Mouse (Mus musculus): ENCODE results near the gene Snd1.
A peak's percentile ranks its signal among the peaks of the same experiment; 100 is the strongest.

Gene Snd1

DNA sequence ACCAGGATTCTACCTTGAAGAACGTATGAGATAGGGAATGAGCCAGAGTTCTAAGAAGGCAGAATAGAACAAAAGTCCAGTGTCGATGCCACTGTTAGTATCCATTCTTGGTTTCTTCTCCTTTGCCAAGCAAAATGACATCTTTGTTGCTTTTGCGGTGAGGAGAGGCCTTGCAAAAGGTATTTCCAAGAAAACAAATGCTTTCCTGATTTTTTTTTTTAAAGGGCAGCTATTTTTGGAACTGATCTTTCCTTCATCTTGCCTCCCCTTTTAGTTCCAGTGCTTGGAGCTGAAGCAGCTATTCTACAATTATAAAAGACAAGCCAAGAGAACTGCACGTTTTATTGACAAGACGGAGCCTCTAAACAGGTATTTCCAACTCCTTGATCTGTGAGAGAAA, at the start of gene Snd1:
Gene Snd1, plus strand, starts transcription at position 301 of the 400 bp plus-strand sequence.
- no peak for DNase-seq

- peak; percentile 32 to 55 for DNase-seq
Measured at GRCm38 (mm10) chr6:28427096-28427839, 47.7 kb upstream of the Snd1 start, which contains the start of gene Fscn3. Gene Fscn3 (plus strand): TSS chr6:28427789.

DNA sequence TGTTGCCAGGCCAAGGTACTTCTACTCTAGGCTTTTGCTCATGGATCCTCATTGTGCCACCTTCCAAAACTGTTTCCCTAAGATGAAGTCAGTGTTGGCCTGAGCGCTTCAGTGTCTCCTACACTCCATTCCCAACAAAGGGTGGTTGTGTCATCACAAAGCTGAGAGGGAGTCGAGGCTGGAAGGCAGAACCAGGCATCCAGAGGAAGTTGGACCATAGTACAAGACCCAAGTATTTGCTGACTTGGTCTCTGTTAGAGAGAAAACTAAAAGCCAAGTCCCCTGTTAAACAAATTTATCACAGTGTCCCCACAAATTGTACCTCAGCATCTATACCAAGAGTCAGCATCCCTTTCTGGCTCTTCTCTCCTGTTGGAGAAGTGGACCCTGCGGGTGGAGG, 46.6 kb upstream of the Snd1 start, which contains the start of gene Gcc1:
Gene Gcc1, minus strand, starts transcription at position 101 of the 400 bp plus-strand sequence.
- no peak for DNase-seq

GRCm38 (mm10) chr6:28429870-28430269, 45.1 kb upstream of the Snd1 start:
- no peak for DNase-seq

DNA sequence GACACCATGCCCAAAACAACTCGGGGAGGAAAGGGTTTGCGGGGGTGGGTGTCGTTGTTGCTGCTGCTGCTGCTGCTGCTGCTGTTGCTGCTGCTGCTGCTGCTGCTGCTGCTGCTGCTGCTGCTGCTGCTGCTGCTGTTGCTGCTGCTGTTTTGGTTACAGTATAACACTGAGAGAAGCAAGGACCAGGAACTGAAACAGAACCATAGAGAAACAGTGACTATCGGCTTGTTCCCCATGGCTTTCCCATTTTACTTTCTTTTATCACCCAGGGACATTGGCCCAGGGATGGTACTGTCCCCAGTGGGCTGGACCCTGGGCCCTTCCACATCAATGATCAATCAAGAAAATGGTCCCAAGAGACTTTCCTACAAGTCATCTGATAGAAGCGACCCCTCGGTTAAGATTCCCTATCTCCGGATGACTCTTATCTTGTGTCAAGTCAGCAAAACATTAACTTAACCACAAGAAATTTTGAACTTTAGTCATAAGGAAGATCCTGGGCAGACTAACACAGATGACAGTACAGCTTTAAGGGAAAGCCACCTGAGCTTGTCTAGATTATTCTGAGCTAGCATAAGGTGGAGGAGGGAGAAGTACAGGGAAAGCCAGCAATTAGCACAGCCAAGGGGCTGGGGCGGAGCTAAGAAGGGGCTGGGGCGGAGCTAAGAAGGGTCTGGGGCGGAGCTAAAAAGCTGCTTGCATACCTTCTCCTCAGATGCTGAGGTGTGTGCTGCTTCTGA, 44.0 kb upstream of the Snd1 start:
- DNase-seq, result peak; percentile 39 to 53

DNA sequence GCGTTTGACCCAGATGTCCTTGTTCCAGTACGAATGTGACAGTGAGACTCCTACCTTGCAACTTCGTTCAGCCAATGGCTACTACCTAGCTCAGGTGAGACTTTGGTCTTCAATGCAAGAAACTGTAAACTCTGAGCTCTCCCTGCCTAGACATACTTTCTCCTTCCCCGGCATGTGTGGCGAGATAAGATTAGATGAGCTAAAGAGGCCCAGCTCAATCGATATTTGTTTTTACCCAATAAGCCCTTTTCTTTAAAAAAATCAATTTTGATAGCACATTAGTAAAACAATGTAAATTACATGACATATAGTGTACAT, 43.4 kb upstream of the Snd1 start:
- no peak for DNase-seq

- DNase-seq, result no peak
Measured at GRCm38 (mm10) chr6:28447937-28448336, 27.0 kb upstream of the Snd1 start.

GRCm38 (mm10) chr6:28449253-28449652, 25.7 kb upstream of the Snd1 start, which contains the start of gene Pax4:
Gene Pax4 (minus strand): TSS chr6:28449353.
- no peak for DNase-seq

DNA sequence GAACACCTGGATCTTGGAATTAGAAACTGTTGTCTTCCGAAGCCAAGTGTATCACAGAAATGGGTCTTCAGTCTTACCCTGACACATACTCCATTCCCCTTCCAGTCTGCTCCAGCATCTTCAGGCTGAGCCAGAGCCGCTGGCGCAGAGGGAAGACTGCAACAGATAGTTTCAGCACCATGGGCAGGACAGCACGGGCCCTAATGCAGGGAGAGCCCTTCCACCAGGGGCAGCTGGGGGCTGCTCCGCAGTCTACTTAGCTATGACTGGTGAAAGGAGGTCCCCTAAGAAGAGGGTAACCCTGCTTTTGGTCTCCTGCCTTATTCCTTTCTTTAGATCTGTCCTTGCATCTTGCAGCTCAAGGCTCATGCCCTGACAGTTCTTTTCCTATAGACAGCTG, 24.5 kb upstream of the Snd1 start:
- no peak for DNase-seq

- DNase-seq, result no peak
Measured at GRCm38 (mm10) chr6:28450977-28451376, 24.0 kb upstream of the Snd1 start.

DNA sequence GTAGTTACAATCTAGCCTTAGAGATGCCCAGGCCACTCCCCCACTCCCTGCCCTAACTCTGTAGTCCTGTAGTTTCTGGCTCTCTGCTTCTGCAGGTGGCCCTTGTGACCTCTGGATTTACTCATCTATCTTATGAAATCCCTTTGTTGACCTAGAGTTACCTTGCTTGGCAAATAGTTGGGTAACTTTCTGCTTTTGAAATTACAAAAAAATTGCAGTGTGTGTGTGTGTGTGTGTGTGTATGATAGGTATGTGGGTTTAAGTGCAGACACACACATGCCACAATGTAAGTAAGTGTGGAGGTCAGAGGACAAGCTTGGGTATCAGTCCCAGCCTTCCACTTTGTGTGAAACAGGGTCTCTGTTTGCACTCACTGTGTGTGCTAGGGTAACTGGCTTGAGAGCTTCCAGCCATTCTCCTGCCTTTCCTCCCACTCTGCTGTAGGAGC, 15.7 kb upstream of the Snd1 start:
- peak in 1 of 2 experiments; percentile 5 for DNase-seq

- DNase-seq, result peak; percentile 67 to 74
Measured at GRCm38 (mm10) chr6:28460534-28460933, 14.4 kb upstream of the Snd1 start.

DNA sequence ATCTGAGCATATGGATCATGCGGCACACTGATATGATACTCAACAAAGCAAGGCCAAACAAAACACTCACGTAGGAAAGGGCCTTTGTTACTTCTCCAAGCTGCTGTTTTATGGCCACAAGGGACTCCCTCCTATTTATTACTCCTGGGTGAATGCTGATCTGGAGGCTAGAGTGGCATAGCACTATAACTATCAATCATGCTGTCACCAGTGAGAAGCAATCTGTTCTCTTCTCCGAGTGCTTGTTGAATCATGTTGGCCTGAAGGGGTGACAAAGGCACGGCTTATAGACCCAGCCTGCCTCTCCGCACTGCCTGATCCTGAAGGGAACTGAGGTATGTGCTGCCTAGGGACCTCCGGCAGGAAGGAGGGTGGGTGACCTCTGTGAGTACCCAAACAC, 10.3 kb upstream of the Snd1 start:
- no peak for DNase-seq

- no peak for DNase-seq
Measured at GRCm38 (mm10) chr6:28470017-28470602, 4.8 kb upstream of the Snd1 start.

DNA sequence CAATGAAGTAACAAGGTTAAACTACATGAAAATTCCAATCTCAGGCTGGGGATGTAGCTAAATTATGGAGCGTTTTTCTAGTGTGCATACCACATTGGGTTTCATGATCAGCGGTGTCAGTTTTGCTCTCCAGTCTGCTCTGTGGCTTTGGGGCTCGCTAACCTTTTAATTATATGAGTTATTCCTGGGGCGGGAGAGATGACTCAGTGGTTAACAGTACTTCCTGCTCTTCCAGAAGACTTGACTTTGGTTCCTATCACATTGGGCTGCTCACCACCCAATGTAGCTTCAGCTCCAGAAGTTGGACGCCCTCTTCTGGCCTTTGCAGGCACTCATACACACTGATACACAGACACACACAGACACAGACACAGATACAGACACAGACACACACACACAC, 4.3 kb upstream of the Snd1 start:
- DNase-seq, result no peak

- DNase-seq, result no peak
Measured at GRCm38 (mm10) chr6:28471284-28472035, 3.5 kb upstream of the Snd1 start.

- DNase-seq, result no peak
Measured at GRCm38 (mm10) chr6:28474211-28474610, 728 bp upstream of the Snd1 start.

GRCm38 (mm10) chr6:28479865-28480751, 5.2 kb downstream of the Snd1 start:
- DNase-seq, result peak; percentile 100

DNA sequence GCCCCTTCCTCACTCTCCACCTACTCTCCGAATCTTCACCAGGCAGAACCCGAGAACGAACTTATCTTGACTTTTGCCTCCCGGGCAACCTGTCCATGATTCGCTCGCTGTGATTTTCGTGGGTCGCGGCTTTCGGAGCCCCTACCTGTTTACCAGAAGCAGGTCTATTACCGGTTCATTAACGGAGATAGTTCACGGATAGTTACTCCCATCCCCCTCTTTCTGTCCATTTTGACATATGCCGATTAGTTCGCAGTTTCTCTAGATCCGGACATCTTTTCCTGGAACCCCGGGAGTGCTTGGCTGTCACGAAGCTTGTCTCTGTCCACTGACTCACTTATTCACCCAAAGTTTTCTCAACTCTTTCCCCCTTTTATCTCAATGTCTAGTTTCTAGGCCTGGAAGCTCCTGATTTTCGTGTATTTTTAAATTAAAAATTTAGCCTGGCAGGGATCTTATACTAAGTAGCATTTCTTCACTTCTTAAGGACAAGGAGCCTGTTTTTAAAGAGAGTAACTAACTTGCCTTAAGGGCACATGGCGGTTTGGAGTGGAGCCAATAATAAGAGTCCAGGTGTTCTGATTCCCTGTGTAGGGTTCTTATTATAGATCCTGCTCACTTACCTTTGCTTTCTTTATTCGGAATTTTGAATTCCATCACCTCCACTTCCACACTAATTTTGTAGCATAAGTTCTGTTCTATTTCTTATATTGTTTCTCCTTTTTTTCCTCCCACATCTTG, 6.0 kb downstream of the Snd1 start:
- DNase-seq, result peak in 1 of 2 experiments; percentile 32

DNA sequence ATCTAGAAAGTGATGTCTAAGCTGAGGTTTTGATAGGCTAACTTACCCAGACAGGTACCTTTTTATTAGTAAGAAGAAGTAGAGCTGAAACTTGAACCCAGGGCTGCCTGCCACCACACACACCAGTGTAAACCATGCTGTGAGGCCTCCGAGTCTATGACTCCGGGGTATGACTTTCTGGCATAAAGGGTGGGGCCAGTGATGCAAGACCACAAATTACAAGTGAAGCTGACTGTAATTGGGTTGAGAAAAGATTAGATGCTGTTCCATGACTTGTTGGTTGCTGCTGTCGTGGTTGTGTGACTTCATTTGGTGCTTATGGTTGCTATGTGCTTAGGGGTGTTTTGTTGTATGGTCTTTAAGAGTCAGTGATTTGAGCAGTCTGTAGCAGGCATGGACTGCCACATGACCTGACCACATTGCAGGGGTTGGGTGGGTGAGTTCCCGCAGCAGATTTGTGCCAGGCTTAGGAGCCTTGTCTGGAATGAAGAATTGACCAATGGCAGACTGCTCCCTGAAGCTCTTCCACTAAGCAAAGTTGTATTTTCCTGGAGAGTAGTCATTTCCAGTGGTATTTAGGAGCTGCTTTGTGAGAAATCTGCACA, 7.9 kb downstream of the Snd1 start:
- DNase-seq, result peak in 1 of 2 experiments; percentile 9

DNA sequence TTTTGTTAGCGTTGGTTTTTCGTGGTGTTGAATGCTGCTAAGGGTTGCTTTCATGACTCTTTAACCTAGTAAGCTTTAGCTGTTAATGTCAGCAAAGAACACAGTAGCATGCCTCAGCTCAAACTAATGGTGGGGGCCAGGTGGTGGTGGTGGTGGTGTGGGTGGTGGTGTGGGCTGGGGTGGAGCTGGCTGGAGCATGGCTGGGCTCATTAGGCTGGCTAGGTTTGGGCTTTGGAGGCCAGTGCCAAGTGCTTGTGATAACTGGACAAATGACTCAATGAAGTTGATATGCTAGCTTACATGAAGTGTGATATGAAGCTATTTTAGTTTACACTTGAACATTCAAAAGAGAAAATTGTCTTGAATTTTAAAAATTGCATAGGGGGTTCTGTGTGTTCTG, 11.1 kb downstream of the Snd1 start:
- no peak for DNase-seq

All from lung, adult 18-20 months (tissue).